Mouse (Mus musculus) spleen, postnatal 10 days (tissue): ENCODE results near the gene Qrsl1.

Experiments
- DNase-seq, 2 experiments: peaks; one replicate each; pipeline ENCODE4 v3.0.0; 2021 to 2022; ENCODE audit warnings: low spot score in 2 of 2

Gene Qrsl1

GRCm38 (mm10) chr10:43870752-43871151, 30.8 kb downstream of the Qrsl1 start:
- DNase-seq = peak; percentile 56 to 72

- DNase-seq = no peak
These were observed 45.2 kb downstream of the Qrsl1 start for GRCm38 (mm10) chr10:43856351-43856750.

DNA sequence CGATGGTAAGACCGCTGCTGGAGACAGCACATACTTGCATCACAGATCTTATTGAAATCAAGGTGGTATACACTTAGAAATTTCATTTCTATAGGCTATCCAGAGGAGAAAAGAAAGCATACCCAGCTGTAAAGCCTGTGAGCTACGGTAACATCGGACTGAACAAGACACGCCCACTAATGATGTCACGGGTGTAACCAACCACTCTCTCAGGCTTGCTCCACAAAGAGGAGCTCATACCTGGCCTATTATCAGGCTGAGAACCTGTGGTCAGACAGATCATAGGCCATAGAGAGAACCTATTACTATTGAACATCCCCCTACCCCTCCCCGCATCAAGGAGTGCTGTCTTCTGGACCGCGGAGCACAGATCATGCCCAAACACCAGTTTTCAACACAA, 45.6 kb downstream of the Qrsl1 start:
- no peak for DNase-seq

- no peak for DNase-seq
These were observed 49.6 kb downstream of the Qrsl1 start for GRCm38 (mm10) chr10:43851898-43852297.

GRCm38 (mm10) chr10:43849478-43849877, 52.1 kb downstream of the Qrsl1 start:
- DNase-seq = no peak

DNA sequence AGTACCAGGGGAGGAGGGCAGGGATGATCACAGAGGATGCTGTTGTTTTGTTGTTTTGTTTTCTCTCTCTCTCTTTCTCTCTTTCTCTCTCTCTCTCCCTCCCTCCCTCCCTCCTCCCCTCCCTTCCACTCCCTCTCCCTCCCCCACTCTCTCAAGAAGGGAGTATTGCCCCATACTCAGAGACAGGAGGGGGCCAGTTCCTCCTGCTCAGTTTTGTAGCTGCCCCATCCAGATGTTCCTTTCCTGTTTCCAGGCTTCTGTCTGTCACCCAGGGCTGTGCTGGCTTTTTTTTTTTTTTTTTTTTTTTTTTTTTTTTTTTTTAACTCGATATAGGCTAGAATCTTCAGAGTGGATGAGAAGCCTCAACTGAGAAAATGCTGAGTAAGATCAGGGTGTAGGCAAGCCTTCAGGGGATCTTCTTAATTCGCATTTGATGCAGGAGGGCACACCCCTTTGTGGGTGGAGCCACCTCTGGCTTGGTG, 55.4 kb downstream of the Qrsl1 start:
- DNase-seq = no peak

DNA sequence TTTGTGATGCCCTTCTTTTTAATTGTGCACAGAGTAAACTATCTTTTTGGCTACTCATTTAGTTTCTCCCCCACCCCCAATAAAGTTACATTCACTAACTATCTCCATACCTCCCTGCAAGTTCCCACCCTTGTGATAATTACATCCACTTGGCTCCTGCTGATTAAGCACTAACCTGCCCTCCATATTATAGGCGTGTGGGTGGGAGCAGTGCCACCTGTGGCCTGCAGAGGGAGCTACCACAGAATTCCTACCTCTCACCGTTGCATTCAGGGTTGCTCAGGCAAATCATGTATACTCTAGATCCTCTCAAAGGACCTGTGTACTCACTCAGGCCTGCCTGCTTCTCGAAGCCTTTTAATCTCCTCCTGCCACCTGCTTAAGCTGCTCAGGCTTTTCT, 56.1 kb downstream of the Qrsl1 start:
- peak in 1 of 2 experiments; percentile 44 for DNase-seq

- no peak for DNase-seq
These were observed 60.1 kb downstream of the Qrsl1 start for GRCm38 (mm10) chr10:43841441-43841840.

- DNase-seq = peak in 1 of 2 experiments; percentile 39
These were observed 68.7 kb downstream of the Qrsl1 start for GRCm38 (mm10) chr10:43832868-43833267.

DNA sequence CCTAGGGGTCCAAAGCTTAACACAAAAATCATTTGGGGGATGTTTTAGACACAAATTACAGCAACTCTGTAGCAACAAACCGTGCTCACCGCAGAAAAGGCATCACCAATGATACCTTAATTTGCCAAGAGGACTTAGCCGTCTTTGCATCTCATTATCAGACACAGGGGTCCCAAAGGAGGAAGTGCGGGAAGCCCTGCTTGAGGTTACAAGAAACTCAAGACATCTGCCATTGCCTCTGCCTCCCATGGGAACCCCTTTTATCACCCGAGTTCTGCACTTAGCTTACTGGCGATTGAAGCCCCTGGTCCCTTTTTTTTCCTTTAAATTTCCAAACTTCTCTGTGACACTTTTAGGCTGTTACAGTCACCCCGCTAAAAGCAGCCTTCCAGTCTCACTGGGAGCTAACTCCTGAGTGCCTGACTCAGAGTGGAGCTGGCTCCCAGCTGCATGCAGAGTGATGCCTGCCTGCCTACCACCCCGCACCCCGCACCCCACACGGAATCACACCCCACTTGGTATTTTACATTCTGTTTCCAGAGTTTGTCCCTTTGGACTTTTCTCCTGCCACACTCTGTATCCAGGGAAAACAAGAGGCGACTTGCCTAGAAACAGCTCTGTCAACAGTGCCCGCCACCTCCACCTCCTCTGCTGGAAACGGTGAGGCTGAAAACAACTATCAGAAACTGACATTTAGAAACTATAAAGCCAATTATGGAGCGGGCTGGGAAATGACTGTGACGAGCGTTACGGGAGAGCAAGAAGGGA, 71.1 kb downstream of the Qrsl1 start:
- DNase-seq = peak in 1 of 2 experiments; percentile 60

- peak in 1 of 2 experiments; percentile 9 for DNase-seq
These were observed 72.9 kb downstream of the Qrsl1 start for GRCm38 (mm10) chr10:43828686-43829015.

DNA sequence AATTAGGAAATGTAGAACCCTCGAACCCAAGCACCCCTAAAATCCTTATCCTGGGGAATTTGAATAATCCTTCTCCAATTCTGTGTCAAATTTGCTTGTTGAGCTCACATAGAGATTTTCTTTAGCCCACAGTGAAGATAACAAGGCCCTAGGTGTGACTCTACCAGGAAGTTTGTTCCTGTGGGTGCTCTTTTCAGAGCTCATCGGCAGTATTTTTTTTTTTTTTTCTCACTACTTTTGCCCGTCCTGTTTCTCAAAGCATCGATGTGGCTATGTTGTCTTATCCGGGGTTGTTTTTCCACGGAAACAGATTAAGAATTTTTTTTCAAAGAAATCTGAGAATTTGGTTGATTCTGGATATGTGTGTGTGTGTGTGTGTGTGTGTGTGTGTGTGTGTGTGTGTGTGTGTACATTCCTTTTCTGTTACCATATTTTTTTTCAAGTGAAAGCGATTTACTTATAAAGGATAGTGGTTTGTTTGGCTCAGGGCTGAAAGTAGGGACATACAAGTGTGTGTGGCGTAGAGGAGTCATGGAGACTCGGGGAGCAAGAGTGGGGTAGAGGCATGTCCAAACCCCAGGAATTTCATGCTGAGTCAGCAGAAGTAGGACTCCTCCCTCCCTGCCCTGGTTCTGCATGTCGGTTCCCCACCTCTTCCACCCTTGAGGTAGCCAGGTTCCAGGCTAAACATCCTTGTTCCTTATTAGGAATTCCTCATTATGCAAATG, 73.4 kb downstream of the Qrsl1 start:
- DNase-seq = peak in 1 of 2 experiments; percentile 7

- peak in 1 of 2 experiments; percentile 79 for DNase-seq
These were observed 74.5 kb downstream of the Qrsl1 start for GRCm38 (mm10) chr10:43826773-43827621.

DNA sequence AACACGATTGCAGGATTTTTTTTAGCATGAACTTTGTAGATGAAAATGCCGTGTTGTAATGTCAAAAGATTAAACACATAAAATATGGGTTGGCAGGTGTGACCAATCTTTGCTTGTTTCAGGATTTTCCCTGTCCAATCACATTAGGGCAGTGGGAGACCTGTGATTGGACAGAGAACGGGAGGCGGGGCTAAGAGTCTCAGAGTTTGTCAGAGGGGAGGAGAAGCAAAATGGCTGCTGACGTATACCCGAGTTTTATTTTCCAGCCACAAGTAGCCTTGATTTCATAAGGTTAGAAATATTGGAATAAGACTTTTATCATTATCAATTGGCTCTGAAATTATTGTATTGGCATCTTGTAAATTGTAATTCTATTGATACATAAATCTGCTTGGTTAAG, 75.8 kb downstream of the Qrsl1 start:
- DNase-seq = no peak

DNA sequence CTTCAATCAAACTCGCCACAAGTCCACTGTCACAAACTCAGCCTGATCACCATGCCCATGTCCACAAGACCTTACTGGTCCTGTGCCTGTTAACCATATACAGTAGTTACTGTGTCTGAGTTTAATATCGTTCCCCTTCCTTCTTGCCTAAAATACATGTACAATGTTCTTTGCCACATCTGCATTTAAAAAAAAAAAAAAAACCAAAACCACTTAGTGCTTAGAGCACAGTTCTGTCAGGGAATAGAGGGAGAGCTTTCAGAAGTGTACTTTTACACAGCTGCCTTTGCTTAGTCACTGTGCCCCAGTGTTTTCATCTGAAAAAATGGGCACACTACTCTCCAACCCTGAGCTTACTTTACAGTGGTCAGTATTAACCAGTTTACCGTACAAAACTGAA, 76.8 kb downstream of the Qrsl1 start:
- no peak for DNase-seq
